Mouse (Mus musculus) embryonic facial prominence, embryonic 10.5 days (tissue): ENCODE results near the gene Uri1. TPM values are rescaled to one million over a fixed set of nuclear protein-coding genes. Genes with fewer than 3 reads are reported as not detected.

Experiments used
- DNase-seq: peaks from one replicate; pipeline ENCODE4 v3.0.0-alpha.2; 2017; ENCODE audit warnings: low spot score
- H3K27ac ChIP-seq: fragments of 300-500 bp; sonication (generic); replicated peaks from 2 replicates; pipeline ENCODE4 v1.5.1; 2016; ENCODE audit warnings: mild to moderate bottlenecking
- H3K27me3 ChIP-seq: fragments of 300-500 bp; sonication (generic); replicated peaks from 2 replicates; pipeline ENCODE4 v1.6.1; 2016; ENCODE audit warnings: low read depth, mild to moderate bottlenecking; ENCODE audit not compliant: poor library complexity, severe bottlenecking
- H3K36me3 ChIP-seq: fragments of 300-500 bp; sonication (generic); replicated peaks from 2 replicates; pipeline ENCODE4 v1.6.1; 2016; ENCODE audit warnings: mild to moderate bottlenecking, moderate library complexity
- H3K4me1 ChIP-seq: fragments of 300-500 bp; sonication (generic); 2 replicates; pipeline ENCODE4 v1.6.1; 2016
- H3K4me3 ChIP-seq: fragments of 300-500 bp; sonication (generic); 2 replicates; pipeline ENCODE4 v1.5.1; 2016; ENCODE audit warnings: mild to moderate bottlenecking, moderate library complexity
- H3K9me3 ChIP-seq: fragments of 300-500 bp; sonication (generic); 2 replicates; pipeline ENCODE4 v1.6.1; 2016; ENCODE audit warnings: mild to moderate bottlenecking
- WGBS: fragments of 180-500 bp; shearing (Covaris S2); methylation state at CpG from one replicate; pipeline ENCODE4 v1.1.7; 2016; 5-methylcytosine and 5-hydroxymethylcytosine counted together
- polyA plus RNA-seq: library from polyadenylated mRNA; unstranded; fragments of >200 nt; fragmentation: Nextera tagmentation; extraction: Ambion mirVana; gene quantifications from 2 replicates; pipeline ENCODE4 v1.2.1, GENCODE M21; 2016

Uri1 gene
- polyA plus RNA-seq, 1 experiment from 2014 or later, result 49.0 TPM

DNA sequence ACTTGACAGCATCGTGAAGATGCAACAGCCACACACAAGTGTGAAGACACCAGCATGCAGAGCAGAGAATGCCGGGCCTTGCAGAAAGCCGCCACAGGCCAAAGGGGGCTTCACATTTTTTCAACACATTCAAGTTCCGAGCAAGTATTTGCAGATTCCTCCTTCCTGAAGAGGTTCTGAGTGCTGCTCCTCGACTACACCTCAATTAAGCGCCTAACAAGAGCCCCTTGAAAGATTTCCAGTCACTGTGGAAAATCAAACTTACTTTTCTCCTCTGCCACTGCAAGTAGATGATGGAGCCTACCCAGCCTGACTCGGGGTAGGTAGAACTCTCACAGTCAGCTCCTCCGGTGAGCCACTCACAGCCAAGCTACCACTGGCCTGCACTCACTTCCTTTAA lies 86.9 kb downstream of the Uri1 start:
- DNase-seq, result no peak
- Histone ChIP-seq H3K4me1 (peaks cover 31% of the 10 kb centered on the region), H3K27me3 (no peaks in the 10 kb centered on the region), H3K4me3 (no peak overlapping the region), H3K27ac (no peak overlapping the region), H3K9me3 (no peaks in the 10 kb centered on the region), H3K36me3 (peaks cover 18% of the 10 kb centered on the region)
- 80% methylated on average over 8 of the region's 8 CpGs for WGBS

DNA sequence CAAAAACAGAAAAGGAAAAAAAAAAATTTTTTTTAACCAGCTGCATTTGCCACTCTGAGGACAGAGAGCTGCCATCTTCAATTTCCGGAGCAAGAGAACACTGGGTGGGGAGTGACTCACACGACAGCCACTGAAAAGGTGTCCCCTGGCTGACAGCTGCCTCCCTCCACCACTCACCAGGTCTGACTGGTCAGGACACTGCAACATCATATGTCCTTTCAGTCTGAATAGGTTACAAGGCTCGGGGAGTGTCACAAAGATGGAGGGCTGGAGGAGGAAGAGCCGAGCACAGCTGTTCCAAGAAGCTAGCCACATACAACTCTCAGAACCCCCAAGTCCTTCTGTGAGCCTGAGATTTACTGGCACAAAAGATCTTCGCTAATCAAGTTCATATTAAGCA lies 87.6 kb downstream of the Uri1 start:
- no peaks in the 10 kb centered on the region for H3K27me3 ChIP-seq
- H3K4me1 ChIP-seq, result peaks cover 37% of the 10 kb centered on the region
- 78% methylated on average over 5 of the region's 5 CpGs for WGBS

GRCm38 (mm10) chr7:37934770-37935182 lies 88.6 kb downstream of the Uri1 start:
- Histone ChIP-seq H3K27ac (no peak overlapping the region), H3K36me3 (peaks cover 6% of the 10 kb centered on the region), H3K4me3 (no peak overlapping the region), H3K4me1 (peaks cover 44% of the 10 kb centered on the region), H3K27me3 (no peaks in the 10 kb centered on the region), H3K9me3 (no peaks in the 10 kb centered on the region)
- peak; percentile 66 for DNase-seq
- WGBS, result 27% methylated on average over 5 of the region's 5 CpGs

More for the DNA sequence above, 87.6 kb downstream of the Uri1 start:
- H3K36me3 ChIP-seq, result peaks cover 16% of the 10 kb centered on the region
- DNase-seq, result no peak
- H3K27ac ChIP-seq, result no peak overlapping the region
- no peak overlapping the region for H3K4me3 ChIP-seq
- no peaks in the 10 kb centered on the region for H3K9me3 ChIP-seq

GRCm38 (mm10) chr7:37933754-37934308 lies 89.5 kb downstream of the Uri1 start:
- 45% methylated on average over 9 of the region's 9 CpGs for WGBS
- H3K36me3 ChIP-seq, result no peaks in the 10 kb centered on the region
- DNase-seq, result no peak
- peak overlapping the region; percentile 61; the same call in 1 of the 2 replicates for H3K27ac ChIP-seq
- H3K27me3 ChIP-seq, result no peaks in the 10 kb centered on the region
- peaks cover 47% of the 10 kb centered on the region for H3K4me1 ChIP-seq
- no peaks in the 10 kb centered on the region for H3K9me3 ChIP-seq
- no peak overlapping the region for H3K4me3 ChIP-seq

DNA sequence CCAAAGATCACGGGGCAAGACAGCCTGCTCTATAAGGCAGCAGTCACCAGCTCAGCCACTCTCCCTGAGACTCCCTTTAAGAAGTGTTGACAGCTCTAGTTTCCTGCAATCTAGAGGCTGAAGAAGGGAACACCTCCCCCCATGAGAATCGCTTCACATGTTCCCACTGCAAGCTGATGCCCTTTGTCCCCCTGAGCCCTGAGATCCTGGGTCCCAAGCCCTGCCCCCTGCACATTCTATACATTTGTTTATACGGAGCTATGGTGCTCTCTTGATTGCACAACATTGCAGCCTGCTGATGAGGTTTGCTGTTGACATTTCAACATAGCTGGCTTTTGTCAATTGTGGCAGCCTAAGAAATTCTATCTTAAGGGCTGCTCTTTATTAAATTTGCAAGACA lies 91.7 kb downstream of the Uri1 start:
- H3K4me1 ChIP-seq, result peaks cover 47% of the 10 kb centered on the region
- H3K4me3 ChIP-seq, result no peak overlapping the region
- no peaks in the 10 kb centered on the region for H3K36me3 ChIP-seq
- DNase-seq, result peak; percentile 57
- peak overlapping the region; percentile 45; the same call in 1 of the 2 replicates for H3K27ac ChIP-seq
- H3K9me3 ChIP-seq, result no peaks in the 10 kb centered on the region
- WGBS, result 27% methylated on average over 3 of the region's 3 CpGs
- H3K27me3 ChIP-seq, result no peaks in the 10 kb centered on the region

DNA sequence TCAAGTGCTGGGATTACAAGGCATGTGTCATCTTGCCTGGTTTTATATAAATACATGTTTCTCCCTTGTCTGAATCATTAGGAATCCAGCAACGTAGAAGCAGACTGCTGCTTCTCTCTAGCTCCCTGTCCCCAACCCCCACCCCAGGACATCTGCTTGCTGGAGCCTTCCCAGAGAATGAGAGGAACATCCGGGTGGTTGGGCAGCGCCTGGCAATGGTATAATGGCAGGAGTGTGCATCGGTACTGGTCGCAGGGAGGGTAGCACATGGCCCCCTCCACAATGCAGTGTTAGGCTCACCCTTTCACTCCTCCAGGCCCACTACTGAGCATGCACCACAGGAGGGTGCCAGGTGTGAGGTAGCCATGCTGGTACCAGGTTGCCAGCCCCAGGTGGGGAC lies 93.6 kb downstream of the Uri1 start:
- no peak overlapping the region for H3K4me3 ChIP-seq
- no peak for DNase-seq
- H3K27me3 ChIP-seq, result no peaks in the 10 kb centered on the region
- WGBS, result 68% methylated on average over 5 of the region's 5 CpGs
- peak overlapping the region; percentile 37 for H3K27ac ChIP-seq
- H3K4me1 ChIP-seq, result peaks cover 45% of the 10 kb centered on the region
- H3K9me3 ChIP-seq, result no peaks in the 10 kb centered on the region
- H3K36me3 ChIP-seq, result no peaks in the 10 kb centered on the region

DNA sequence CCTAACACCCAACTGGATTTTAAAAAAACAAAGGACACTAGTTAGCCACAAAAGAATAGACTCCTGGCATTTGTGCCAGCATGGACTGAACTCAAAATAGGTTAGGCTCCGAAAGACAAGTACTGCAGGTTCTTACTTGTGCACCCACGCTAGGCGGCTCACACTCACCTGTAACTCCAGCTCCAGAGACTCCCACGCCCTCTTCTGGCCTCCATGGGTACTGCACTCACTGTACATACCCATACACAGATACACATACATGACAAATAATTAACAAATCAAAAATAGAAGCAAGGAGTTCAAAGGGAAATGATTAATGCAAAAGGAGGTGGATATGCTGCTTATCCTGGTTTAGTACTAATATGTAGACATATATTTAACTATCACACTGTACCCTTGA lies 100.4 kb downstream of the Uri1 start:
- Histone ChIP-seq H3K27ac (no peak overlapping the region), H3K9me3 (peaks cover 4% of the 10 kb centered on the region; the same call in 1 of the 2 replicates), H3K27me3 (no peaks in the 10 kb centered on the region), H3K4me1 (peaks cover 9% of the 10 kb centered on the region; the same call in 1 of the 2 replicates), H3K36me3 (no peaks in the 10 kb centered on the region), H3K4me3 (no peak overlapping the region)
- WGBS, result 71% methylated on average over 4 of the region's 4 CpGs
- no peak for DNase-seq

DNA sequence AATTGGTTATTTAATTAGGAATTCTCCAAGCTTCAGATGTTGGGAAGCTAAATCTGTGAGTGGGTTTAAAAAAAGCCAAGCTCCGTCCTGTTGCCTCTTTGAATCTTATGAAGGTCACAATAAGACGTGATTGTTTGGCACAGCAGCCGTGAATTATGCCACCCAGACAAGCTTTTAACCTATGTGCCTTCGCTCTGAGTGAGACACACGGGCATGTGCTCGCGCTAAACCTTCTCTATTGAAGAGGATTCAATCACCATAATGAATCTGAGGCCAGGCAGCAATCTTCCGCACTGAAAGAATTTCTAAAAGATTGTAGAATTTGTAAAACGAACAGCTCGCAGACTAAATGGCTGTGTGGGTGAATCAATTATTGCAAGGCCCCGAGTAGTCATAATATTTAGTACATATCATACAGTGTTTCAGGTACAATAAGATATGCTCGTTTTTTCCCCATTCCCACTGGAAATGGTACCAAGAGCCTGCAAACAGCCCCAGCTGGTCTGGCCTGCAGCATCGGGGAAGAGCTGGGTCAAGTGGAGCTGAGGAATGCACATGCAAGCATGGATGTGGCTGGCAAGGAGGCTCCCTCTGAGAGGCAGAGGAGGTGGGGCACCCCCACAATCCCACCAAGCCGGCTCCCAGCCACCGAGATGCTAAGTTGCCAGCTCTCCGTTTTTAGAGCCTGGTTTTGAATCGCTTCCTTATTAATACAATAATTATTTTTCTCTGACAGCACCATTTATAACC lies 101.5 kb downstream of the Uri1 start:
- 83% methylated on average over 17 of the region's 17 CpGs for WGBS
- Histone ChIP-seq H3K27me3 (no peaks in the 10 kb centered on the region), H3K36me3 (no peaks in the 10 kb centered on the region), H3K4me3 (no peak overlapping the region), H3K4me1 (peaks cover 14% of the 10 kb centered on the region), H3K9me3 (peaks cover 4% of the 10 kb centered on the region; the same call in 1 of the 2 replicates), H3K27ac (no peak overlapping the region)
- no peak for DNase-seq

DNA sequence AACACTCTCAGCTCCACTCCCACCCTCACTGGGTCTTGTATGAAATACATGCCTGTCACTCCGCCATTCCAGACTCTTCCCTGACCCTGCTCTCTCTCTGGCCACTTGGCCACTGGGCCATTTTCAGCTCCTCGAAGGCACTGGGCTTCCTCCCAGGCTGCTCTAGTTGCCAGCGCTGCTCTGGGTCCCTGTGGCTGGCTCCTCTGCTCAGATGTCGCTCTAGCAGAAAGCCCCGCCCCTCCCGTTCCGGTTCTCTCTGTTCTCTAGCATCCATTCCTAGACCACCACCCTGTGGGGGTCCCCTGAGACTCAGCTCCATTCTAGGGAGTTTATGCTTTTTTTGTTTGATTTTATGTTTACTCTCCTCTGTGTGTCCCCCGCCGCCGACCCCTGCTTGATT lies 104.4 kb downstream of the Uri1 start:
- Histone ChIP-seq H3K27me3 (no peaks in the 10 kb centered on the region), H3K4me3 (no peak overlapping the region), H3K9me3 (peaks cover 4% of the 10 kb centered on the region; the same call in 1 of the 2 replicates), H3K27ac (no peak overlapping the region), H3K36me3 (no peaks in the 10 kb centered on the region), H3K4me1 (peaks cover 21% of the 10 kb centered on the region)
- DNase-seq, result no peak
- WGBS, result 54% methylated on average over 10 of the region's 10 CpGs

DNA sequence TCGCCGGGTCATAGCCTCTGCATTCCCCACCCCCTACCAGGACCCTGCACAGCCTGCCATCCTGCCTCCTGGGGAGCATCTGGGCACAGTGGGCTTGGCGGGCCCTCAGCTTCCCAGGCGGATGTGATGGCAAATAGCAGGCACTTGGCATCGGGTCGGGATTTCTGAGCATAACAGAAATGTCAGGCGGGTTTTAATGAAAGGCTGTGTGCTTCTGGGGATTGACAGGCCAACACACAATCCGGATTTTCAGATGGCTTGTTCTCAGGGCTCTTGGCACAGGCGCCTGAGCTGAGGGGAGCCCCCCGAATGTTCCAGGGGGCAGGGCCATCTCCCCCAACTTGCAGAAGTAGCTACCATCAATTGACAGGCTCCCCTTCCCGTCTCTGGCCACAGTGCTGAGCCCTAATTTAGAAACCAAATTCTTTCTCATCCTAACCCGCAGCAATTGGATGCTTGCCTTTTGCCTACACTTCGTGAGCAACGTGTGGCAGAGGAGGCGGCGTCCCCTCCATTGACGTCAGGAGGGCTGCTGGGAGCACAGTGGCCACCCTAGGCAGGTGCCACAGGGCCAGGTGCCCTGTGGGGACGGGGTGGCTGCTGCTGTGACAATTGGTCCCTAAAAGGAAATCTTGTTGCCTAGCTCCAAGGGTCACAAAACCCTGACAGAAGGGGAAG lies 106.5 kb downstream of the Uri1 start:
- no peaks in the 10 kb centered on the region for H3K9me3 ChIP-seq
- no peak overlapping the region for H3K4me3 ChIP-seq
- H3K27ac ChIP-seq, result no peak overlapping the region
- H3K4me1 ChIP-seq, result peaks cover 23% of the 10 kb centered on the region
- WGBS, result 72% methylated on average over 18 of the region's 18 CpGs
- no peaks in the 10 kb centered on the region for H3K27me3 ChIP-seq
- no peak for DNase-seq
- no peaks in the 10 kb centered on the region for H3K36me3 ChIP-seq

GRCm38 (mm10) chr7:37911802-37912122 lies 111.6 kb downstream of the Uri1 start:
- peak; percentile 50 for DNase-seq
- 30% methylated on average over 3 of the region's 3 CpGs for WGBS
- H3K27ac ChIP-seq, result peak overlapping the region; percentile 72

GRCm38 (mm10) chr7:37911114-37911801 lies 112.1 kb downstream of the Uri1 start:
- H3K36me3 ChIP-seq, result no peaks in the 10 kb centered on the region
- WGBS, result 33% methylated on average over 5 of the region's 5 CpGs
- peak overlapping the region; percentile 72 for H3K27ac ChIP-seq
- peaks cover 32% of the 10 kb centered on the region for H3K4me1 ChIP-seq
- H3K9me3 ChIP-seq, result no peaks in the 10 kb centered on the region
- H3K4me3 ChIP-seq, result no peak overlapping the region
- no peaks in the 10 kb centered on the region for H3K27me3 ChIP-seq
- peak; percentile 36 for DNase-seq

More at GRCm38 (mm10) chr7:37911802-37912122, 111.6 kb downstream of the Uri1 start:
- H3K9me3 ChIP-seq, result no peaks in the 10 kb centered on the region
- H3K36me3 ChIP-seq, result no peaks in the 10 kb centered on the region
- H3K27me3 ChIP-seq, result no peaks in the 10 kb centered on the region
- H3K4me1 ChIP-seq, result peaks cover 37% of the 10 kb centered on the region
- no peak overlapping the region for H3K4me3 ChIP-seq
